Mouse (Mus musculus) embryonic facial prominence, embryonic 15.5 days (tissue): Measurements from ENCODE around the gene Eea1. TPM values are rescaled to one million over a fixed set of nuclear protein-coding genes. Genes with fewer than 3 reads are reported as not detected.

Experiments
- ATAC-seq: fragments of 200-750 bp; cut with Nextera tagmentation; 2 replicates; pipeline ENCODE4 v1.8.0; 2017; ENCODE audit warnings: low read depth, moderate TSS enrichment; ENCODE audit not compliant: insufficient number of reproducible peaks, low FRiP score, low TSS enrichment
- H3K27ac ChIP-seq: fragments of 300-500 bp; sonication (generic); replicated peaks from 2 replicates; pipeline ENCODE4 v1.5.1; 2015; ENCODE audit warnings: mild to moderate bottlenecking, inconsistent platforms
- H3K27me3 ChIP-seq: fragments of 300-500 bp; sonication (generic); 2 replicates; pipeline ENCODE4 v1.6.1; 2015; ENCODE audit warnings: inconsistent platforms
- H3K36me3 ChIP-seq: fragments of 300-500 bp; sonication (generic); 2 replicates; pipeline ENCODE4 v1.6.1; 2015; ENCODE audit warnings: mild to moderate bottlenecking, inconsistent platforms
- H3K4me1 ChIP-seq: fragments of 300-500 bp; sonication (generic); 2 replicates; pipeline ENCODE4 v1.6.1; 2015; ENCODE audit warnings: inconsistent platforms
- H3K4me2 ChIP-seq: fragments of 300-500 bp; sonication (generic); replicated peaks from 2 replicates; pipeline ENCODE4 v1.6.1; 2015; ENCODE audit warnings: mild to moderate bottlenecking, inconsistent platforms
- H3K4me3 ChIP-seq: fragments of 300-500 bp; sonication (generic); replicated peaks from 2 replicates; pipeline ENCODE4 v1.5.1; 2015; ENCODE audit warnings: mild to moderate bottlenecking, inconsistent platforms
- H3K9ac ChIP-seq: fragments of 300-500 bp; sonication (generic); 2 replicates; pipeline ENCODE4 v1.6.1; 2015; ENCODE audit warnings: inconsistent platforms
- H3K9me3 ChIP-seq: fragments of 300-500 bp; sonication (generic); replicated peaks from 2 replicates; pipeline ENCODE4 v1.6.1; 2016; ENCODE audit warnings: inconsistent platforms
- WGBS: fragments of 180-500 bp; shearing (Covaris S2); methylation state at CpG from one replicate; pipeline ENCODE4 v1.1.7; 2015; 5-methylcytosine and 5-hydroxymethylcytosine counted together
- polyA plus RNA-seq: library from polyadenylated mRNA; unstranded; fragments of >200 nt; fragmentation: Nextera tagmentation; extraction: Ambion mirVana; gene quantifications from 2 replicates; pipeline ENCODE4 v1.2.1, GENCODE M21; 2015

Gene Eea1
- polyA plus RNA-seq, 1 experiment from 2014 or later: 22.8 TPM

DNA sequence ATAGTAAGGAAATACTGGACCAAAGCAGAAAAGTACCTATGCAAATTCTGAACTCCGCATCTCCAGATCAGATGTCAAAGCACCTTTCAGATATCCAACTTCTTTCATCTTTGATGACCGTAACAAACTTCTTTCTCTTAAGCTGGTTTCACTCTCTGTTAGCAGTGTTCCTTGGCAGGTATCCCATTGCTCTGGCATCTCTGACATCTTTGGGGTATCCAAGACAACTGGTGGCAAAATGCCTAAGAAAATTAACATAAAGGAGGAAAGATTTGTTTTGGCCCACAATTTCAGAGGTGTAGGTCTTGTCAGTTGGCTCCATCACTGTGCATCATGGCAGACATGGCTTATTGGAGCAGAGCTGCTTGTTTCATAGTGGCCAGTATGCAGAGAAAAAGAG lies 10.9 kb downstream of the Eea1 start:
- no peak overlapping the region for H3K27ac ChIP-seq
- no peaks in the 10 kb centered on the region for H3K4me1 ChIP-seq
- no peaks in the 10 kb centered on the region for H3K9me3 ChIP-seq
- H3K9ac ChIP-seq: no peak overlapping the region
- no peak overlapping the region for H3K4me3 ChIP-seq
- H3K27me3 ChIP-seq: no peaks in the 10 kb centered on the region
- H3K36me3 ChIP-seq: no peaks in the 10 kb centered on the region
- ATAC-seq: no peak
- H3K4me2 ChIP-seq: no peak overlapping the region
- WGBS: 87% methylated on average over 2 of the region's 2 CpGs

DNA sequence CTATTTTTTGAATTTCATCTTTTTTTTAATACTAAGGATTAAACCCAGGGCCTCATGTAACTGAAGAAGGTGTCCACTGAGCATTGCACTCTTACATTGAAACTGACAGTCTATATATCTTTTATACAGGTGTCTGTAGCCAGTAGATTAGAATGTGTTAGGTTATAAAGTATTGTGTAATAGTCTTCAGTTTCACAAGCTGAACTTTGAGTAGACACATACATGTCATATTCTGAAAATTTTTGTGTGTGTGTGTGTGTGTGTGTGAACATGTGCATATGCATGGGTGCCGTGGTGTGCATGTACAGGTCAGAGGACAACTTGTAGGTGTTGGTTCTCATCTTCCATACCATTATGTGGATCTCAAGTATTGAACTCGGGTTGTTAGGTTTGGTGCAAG lies 16.2 kb downstream of the Eea1 start:
- H3K27ac ChIP-seq: no peak overlapping the region
- H3K9ac ChIP-seq: no peak overlapping the region
- no peaks in the 10 kb centered on the region for H3K27me3 ChIP-seq
- H3K4me2 ChIP-seq: no peak overlapping the region
- no peaks in the 10 kb centered on the region for H3K36me3 ChIP-seq
- H3K4me3 ChIP-seq: no peak overlapping the region
- no peaks in the 10 kb centered on the region for H3K9me3 ChIP-seq
- 96% methylated on average over 2 of the region's 2 CpGs for WGBS
- no peak for ATAC-seq
- peaks cover 6% of the 10 kb centered on the region; the same call in 1 of the 2 replicates for H3K4me1 ChIP-seq

DNA sequence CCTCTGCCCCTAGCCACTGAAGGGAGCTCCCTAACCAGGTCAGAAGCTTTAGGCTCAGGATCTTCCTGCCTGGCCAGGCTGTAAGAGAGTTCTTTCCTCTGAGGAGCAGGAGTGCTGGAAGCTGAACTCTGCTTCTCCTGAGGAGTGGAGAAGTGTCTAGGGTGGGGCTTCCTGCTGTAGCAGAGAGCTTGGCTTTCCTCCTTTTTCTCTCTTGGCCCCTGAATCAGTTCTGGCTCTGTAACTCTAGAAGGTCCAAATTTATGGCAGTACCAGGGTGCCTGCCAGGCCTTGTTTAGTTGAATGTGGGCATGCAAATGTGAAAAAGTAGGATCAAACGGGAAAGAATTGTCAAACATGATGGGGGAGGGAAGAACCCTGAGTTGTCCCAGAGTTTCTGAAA lies 17.1 kb downstream of the Eea1 start:
- no peak overlapping the region for H3K9ac ChIP-seq
- 37% methylated on average over 1 of the region's 1 CpGs for WGBS
- no peak for ATAC-seq
- no peaks in the 10 kb centered on the region for H3K27me3 ChIP-seq
- no peaks in the 10 kb centered on the region for H3K36me3 ChIP-seq
- peaks cover 6% of the 10 kb centered on the region; the same call in 1 of the 2 replicates for H3K4me1 ChIP-seq
- H3K4me2 ChIP-seq: no peak overlapping the region
- H3K4me3 ChIP-seq: no peak overlapping the region
- 0 out of 2 replicates have a peak overlapping the region, but pooled peaks have one; percentile 11 for H3K27ac ChIP-seq
- H3K9me3 ChIP-seq: no peaks in the 10 kb centered on the region

DNA sequence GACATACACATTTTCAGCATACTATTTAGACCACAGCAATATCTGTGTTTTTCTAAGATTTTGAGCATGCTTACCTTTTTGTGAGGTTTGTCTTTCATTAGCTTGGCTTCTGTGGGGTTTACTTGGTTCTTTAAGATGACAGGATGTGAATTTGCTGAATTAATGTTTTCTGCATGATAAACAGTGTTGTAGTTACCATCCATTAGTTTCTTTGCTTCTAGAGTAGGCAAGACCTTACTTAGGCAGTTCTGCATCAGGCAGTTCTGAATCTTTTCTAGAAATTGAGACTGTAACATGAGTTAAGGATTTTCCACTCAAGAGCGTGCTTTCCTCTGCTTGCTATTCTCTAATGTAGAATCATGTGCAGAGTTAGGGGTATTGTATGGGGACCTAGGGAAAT lies 24.2 kb downstream of the Eea1 start:
- Histone ChIP-seq H3K9me3 (no peaks in the 10 kb centered on the region), H3K4me1 (no peaks in the 10 kb centered on the region), H3K4me2 (no peak overlapping the region), H3K36me3 (no peaks in the 10 kb centered on the region), H3K27me3 (no peaks in the 10 kb centered on the region), H3K27ac (no peak overlapping the region), H3K9ac (no peak overlapping the region), H3K4me3 (no peak overlapping the region)
- 63% methylated on average over 1 of the region's 1 CpGs for WGBS
- no peak for ATAC-seq

DNA sequence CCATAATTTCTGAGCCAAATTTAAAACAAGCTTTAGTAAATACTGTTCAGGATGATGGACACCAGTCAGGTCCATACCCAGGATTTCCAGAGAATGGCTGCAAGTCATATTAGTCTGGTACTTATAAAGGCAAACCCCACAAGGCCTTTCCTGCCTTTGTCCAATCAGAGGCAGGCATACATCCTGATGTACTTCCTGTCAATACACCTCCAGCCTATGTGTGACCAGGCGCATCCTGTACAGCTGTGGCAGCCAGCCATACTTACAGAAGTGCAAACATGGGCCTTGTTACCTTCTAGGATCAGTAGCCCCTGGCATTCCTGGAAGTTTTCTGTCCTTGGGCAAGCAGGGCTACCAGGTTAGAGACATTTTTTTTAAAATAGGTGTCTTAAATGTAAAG lies 29.2 kb downstream of the Eea1 start:
- no peaks in the 10 kb centered on the region for H3K9me3 ChIP-seq
- no peak overlapping the region for H3K4me2 ChIP-seq
- no peaks in the 10 kb centered on the region for H3K4me1 ChIP-seq
- no peaks in the 10 kb centered on the region for H3K27me3 ChIP-seq
- 92% methylated on average over 1 of the region's 1 CpGs for WGBS
- no peak overlapping the region for H3K4me3 ChIP-seq
- no peaks in the 10 kb centered on the region for H3K36me3 ChIP-seq
- H3K27ac ChIP-seq: no peak overlapping the region
- H3K9ac ChIP-seq: no peak overlapping the region
- ATAC-seq: no peak

DNA sequence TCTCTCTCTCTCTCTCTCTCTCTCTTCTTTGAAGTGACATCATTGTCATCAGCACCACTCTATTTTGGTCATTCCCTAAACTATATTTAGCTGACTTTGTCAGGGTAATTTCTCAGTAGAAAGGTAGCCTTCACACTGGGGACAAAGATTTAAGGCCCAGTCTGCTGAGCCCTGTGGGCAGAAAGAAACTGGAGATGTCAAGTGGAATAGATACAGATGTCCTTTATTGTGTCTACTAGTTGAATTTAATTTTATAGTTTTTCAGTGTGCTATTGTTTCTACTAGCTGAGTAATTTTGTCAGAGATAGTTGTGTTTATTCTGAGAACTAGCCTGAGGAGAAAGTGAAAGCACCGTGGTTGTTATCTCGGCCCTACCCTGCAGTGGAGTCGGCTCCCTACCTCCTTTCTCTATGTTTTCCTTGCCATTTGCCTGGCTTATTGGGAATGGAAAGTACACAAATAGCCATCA lies 30.3 kb downstream of the Eea1 start:
- Histone ChIP-seq H3K4me2 (no peak overlapping the region), H3K9me3 (no peaks in the 10 kb centered on the region), H3K4me3 (no peak overlapping the region), H3K27me3 (no peaks in the 10 kb centered on the region), H3K27ac (no peak overlapping the region), H3K4me1 (no peaks in the 10 kb centered on the region), H3K36me3 (peaks cover 10% of the 10 kb centered on the region; the same call in 1 of the 2 replicates), H3K9ac (no peak overlapping the region)
- no peak for ATAC-seq
- WGBS: 75% methylated on average over 3 of the region's 3 CpGs

DNA sequence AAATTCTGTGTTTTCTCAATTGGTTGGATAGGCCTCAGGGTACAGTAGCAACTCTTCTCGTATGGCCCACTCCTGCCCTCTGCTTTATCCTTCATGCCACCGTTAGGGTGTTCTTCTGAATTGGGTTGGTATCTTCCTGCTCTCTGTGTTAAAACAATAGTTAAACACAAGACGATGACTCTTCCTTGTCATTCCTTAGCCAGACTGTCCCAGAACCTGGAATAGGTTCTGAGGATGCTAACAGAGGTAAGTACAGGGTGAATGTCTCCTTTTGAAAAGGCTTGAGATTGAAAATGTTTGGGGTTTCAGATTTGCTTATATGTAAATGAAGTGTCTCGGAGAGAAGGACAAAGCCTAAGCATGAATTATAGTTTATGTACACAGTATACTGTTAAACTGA lies 30.9 kb downstream of the Eea1 start:
- peaks cover 13% of the 10 kb centered on the region for H3K36me3 ChIP-seq
- H3K27ac ChIP-seq: no peak overlapping the region
- 83% methylated on average over 4 of the region's 4 CpGs for WGBS
- ATAC-seq: no peak
- no peaks in the 10 kb centered on the region for H3K4me1 ChIP-seq
- no peaks in the 10 kb centered on the region for H3K9me3 ChIP-seq
- no peak overlapping the region for H3K9ac ChIP-seq
- no peak overlapping the region for H3K4me2 ChIP-seq
- no peaks in the 10 kb centered on the region for H3K27me3 ChIP-seq
- H3K4me3 ChIP-seq: no peak overlapping the region

DNA sequence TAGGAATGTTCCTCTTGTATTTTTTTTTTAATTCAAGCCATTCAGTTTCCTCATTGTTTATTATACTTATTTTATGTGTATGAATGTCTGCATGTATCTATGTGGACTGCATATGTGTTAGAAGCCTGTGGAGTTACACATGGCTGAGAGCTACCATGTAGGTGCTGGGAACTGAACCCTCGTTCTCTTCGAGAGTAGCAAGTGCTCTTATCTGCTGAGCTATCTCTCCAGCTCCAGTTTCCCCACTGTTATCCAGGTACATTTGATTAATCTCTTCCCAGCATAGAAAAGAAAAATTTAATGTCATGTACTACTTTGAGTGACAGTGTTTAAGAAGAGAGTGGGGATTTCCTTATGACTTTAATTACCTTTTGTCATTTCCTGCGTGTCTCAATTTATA lies 31.5 kb downstream of the Eea1 start:
- peaks cover 15% of the 10 kb centered on the region for H3K36me3 ChIP-seq
- no peaks in the 10 kb centered on the region for H3K4me1 ChIP-seq
- no peaks in the 10 kb centered on the region for H3K9me3 ChIP-seq
- 85% methylated on average over 3 of the region's 3 CpGs for WGBS
- H3K4me2 ChIP-seq: no peak overlapping the region
- no peak overlapping the region for H3K27ac ChIP-seq
- no peak overlapping the region for H3K9ac ChIP-seq
- no peaks in the 10 kb centered on the region for H3K27me3 ChIP-seq
- ATAC-seq: no peak
- H3K4me3 ChIP-seq: no peak overlapping the region

DNA sequence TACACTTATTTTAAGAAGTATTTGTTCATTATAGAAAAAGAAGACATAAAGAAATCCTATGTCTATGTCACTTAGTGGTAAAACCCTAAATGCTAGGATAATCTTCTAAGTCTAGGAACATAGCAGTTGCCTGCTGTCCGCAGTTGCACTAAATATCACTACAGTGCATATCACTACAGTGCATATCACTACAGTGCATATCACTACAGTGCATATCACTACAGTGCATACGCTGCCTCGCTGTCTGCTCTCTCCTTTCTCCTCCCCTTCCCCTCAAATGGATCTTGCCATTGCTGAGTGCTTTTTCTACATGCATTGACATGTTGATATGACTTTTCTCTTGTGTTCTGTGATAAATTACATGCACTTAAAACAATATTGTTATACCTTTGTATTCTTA lies 34.0 kb downstream of the Eea1 start:
- 95% methylated on average over 3 of the region's 3 CpGs for WGBS
- Histone ChIP-seq H3K9me3 (no peaks in the 10 kb centered on the region), H3K4me3 (no peak overlapping the region), H3K4me2 (no peak overlapping the region), H3K36me3 (peaks cover 15% of the 10 kb centered on the region), H3K27me3 (no peaks in the 10 kb centered on the region), H3K9ac (no peak overlapping the region), H3K27ac (no peak overlapping the region), H3K4me1 (no peaks in the 10 kb centered on the region)
- ATAC-seq: no peak

DNA sequence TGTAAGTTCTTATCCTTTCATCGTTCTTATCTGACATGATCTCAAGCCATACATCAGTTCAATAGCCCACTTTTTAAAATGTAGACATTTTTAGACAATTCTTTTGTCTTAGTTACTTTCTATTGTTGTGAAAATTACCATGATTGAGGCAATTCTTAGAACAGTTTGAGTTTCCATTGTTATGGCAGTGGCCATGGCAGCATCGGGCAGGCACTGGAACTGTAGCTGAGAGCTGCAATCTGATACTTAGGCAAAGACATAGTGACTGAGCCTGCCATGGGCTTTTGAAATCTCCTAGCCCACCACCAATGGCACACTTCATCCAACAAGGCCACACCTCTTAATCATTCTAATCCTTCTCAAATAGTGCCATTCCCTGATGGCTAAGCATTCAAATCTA lies 36.3 kb downstream of the Eea1 start:
- 89% methylated on average over 2 of the region's 2 CpGs for WGBS

DNA sequence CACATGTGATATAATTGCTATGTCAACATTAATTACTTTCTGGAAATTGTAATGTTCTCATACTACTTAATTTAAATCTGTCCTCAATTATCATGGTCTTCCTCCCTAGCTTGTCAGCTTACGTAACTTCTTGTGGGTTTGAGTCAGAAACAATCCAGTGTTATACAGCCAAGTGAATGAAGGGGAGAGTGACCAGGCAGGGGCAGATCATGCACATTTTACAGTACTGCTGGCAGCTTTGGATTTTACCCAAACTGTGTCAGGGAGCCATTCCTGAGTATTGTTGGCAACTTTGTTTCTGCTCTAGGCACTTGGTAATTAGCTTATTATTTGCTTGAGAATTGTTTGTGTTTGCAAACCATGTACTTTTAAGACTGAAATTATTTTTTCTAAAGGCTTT lies 49.3 kb downstream of the Eea1 start:
- H3K9me3 ChIP-seq: no peaks in the 10 kb centered on the region
- no peaks in the 10 kb centered on the region for H3K4me1 ChIP-seq
- H3K36me3 ChIP-seq: no peaks in the 10 kb centered on the region
- no peak overlapping the region for H3K9ac ChIP-seq
- H3K27ac ChIP-seq: no peak overlapping the region
- H3K27me3 ChIP-seq: no peaks in the 10 kb centered on the region
- H3K4me2 ChIP-seq: no peak overlapping the region
- ATAC-seq: no peak
- 78% methylated on average over 1 of the region's 1 CpGs for WGBS
- no peak overlapping the region for H3K4me3 ChIP-seq

More for the DNA sequence above, 36.3 kb downstream of the Eea1 start:
- no peaks in the 10 kb centered on the region for H3K4me1 ChIP-seq
- H3K27me3 ChIP-seq: no peaks in the 10 kb centered on the region
- ATAC-seq: no peak
- H3K4me3 ChIP-seq: no peak overlapping the region
- no peaks in the 10 kb centered on the region for H3K9me3 ChIP-seq
- H3K27ac ChIP-seq: no peak overlapping the region
- H3K36me3 ChIP-seq: peaks cover 15% of the 10 kb centered on the region
- H3K9ac ChIP-seq: no peak overlapping the region
- no peak overlapping the region for H3K4me2 ChIP-seq

DNA sequence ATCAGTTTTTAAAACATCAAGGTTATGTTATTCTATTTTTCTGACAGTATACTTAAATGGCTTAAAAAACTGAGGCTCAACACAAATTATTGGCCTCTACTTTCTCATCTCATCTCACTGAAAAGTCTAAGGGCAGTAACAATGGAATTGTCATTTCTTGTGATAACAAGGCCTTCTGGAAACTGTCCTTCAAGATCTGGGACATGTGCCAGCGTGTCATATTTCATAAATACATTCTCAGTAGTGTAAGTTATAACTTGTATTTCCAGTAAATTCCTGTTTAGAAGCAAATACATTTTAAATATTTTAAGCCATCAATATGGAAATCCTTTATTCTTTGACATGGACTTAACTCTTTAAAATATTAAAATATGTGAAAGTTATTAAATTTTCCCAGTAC lies 50.7 kb downstream of the Eea1 start:
- Histone ChIP-seq H3K36me3 (0 out of 2 replicates have a peak, but pooled peaks cover 3% of the 10 kb centered on the region), H3K4me3 (no peak overlapping the region), H3K27me3 (no peaks in the 10 kb centered on the region), H3K27ac (no peak overlapping the region), H3K9ac (no peak overlapping the region), H3K4me1 (no peaks in the 10 kb centered on the region), H3K9me3 (no peaks in the 10 kb centered on the region), H3K4me2 (no peak overlapping the region)
- ATAC-seq: no peak
- WGBS: 63% methylated on average over 1 of the region's 1 CpGs
